Mouse (Mus musculus) lung, postnatal 0 days (tissue): ENCODE results near the gene Plac1. TPM values are rescaled to one million over a fixed set of nuclear protein-coding genes. Genes with fewer than 3 reads are reported as not detected.
"Not testable (repeated sequence)": the region's sequence is repeated elsewhere in the genome, so short reads cannot be mapped to it uniquely, and the experiment has no call there.

Experiments used
- ATAC-seq: fragments of 200-750 bp; cut with Nextera tagmentation; 2 replicates; pipeline ENCODE4 v1.8.0; 2017; ENCODE audit warnings: moderate library complexity
- DNase-seq: peaks from one replicate; pipeline ENCODE4 v3.0.0-alpha.2; 2016; ENCODE audit warnings: low spot score
- H3K27ac ChIP-seq: fragments of 300-500 bp; sonication (generic); 2 replicates; pipeline ENCODE4 v1.5.1; 2014; ENCODE audit warnings: antibody characterized with exemption, mild to moderate bottlenecking, low read length, mixed read lengths
- H3K27me3 ChIP-seq: fragments of 300-500 bp; sonication (generic); replicated peaks from 2 replicates; pipeline ENCODE4 v1.6.1; 2014; ENCODE audit warnings: low read length, mixed read lengths; ENCODE audit not compliant: insufficient read depth
- H3K36me3 ChIP-seq: fragments of 300-500 bp; sonication (generic); 2 replicates; pipeline ENCODE4 v1.6.1; 2014; ENCODE audit warnings: low read length, mixed read lengths; ENCODE audit not compliant: insufficient read depth
- H3K4me1 ChIP-seq: fragments of 300-500 bp; sonication (generic); 2 replicates; pipeline ENCODE4 v1.6.1; 2014; ENCODE audit warnings: antibody characterized with exemption, low read depth, low read length, mixed read lengths; ENCODE audit not compliant: insufficient read depth
- H3K4me2 ChIP-seq: fragments of 300-500 bp; sonication (generic); replicated peaks from 2 replicates; pipeline ENCODE4 v1.6.1; 2014; ENCODE audit warnings: low read depth, mild to moderate bottlenecking, low read length, moderate library complexity, mixed read lengths
- H3K4me3 ChIP-seq: fragments of 300-500 bp; sonication (generic); 2 replicates; pipeline ENCODE4 v1.5.1; 2014; ENCODE audit warnings: low read depth, low read length
- H3K9ac ChIP-seq: fragments of 300-500 bp; sonication (generic); replicated peaks from 2 replicates; pipeline ENCODE4 v1.6.1; 2014; ENCODE audit warnings: low read depth, mild to moderate bottlenecking
- H3K9me3 ChIP-seq: fragments of 300-500 bp; sonication (generic); 2 replicates; pipeline ENCODE4 v1.6.1; 2016; ENCODE audit warnings: low read length, mixed read lengths
- CTCF ChIP-seq: IDR thresholded peaks from 2 replicates; pipeline ENCODE4 v1.5.1; 2016; ENCODE audit warnings: antibody characterized with exemption, mild to moderate bottlenecking
- EP300 ChIP-seq: IDR thresholded peaks from 2 replicates; pipeline ENCODE4 v1.6.1; 2016; ENCODE audit warnings: antibody characterized with exemption, mild to moderate bottlenecking, control low read depth
- WGBS: fragments of 180-500 bp; shearing (Covaris S2); extraction: QIAGEN DNeasy Blood & Tissue Kit; methylation state at CpG from one replicate; pipeline ENCODE4 v1.1.7; 2014; 5-methylcytosine and 5-hydroxymethylcytosine counted together
- microRNA counts: library from miRNA; unstranded; fragments of <30 nt; microRNA quantifications from one replicate; lab custom pipeline; 2015
- microRNA-seq: library from miRNA; unstranded; fragments of <30 nt; microRNA quantifications from one replicate; pipeline ENCODE4, GENCODE M21; 2016
- polyA plus RNA-seq: library from polyadenylated mRNA; unstranded; fragments of >200 nt; fragmentation: Nextera tagmentation; extraction: Ambion mirVana; gene quantifications from 2 replicates; pipeline ENCODE4 v1.2.1, GENCODE M21; 2015

Plac1 gene
- polyA plus RNA-seq, 1 experiment from 2014 or later = 3.9 TPM

GRCm38 (mm10) chrX:53040138-53040537 lies 199.8 kb downstream of the Plac1 start:
- Histone ChIP-seq H3K4me3 (no peak overlapping the region), H3K9ac (no peak overlapping the region), H3K4me1 (no peaks in the 10 kb centered on the region), H3K27ac (no peak overlapping the region), H3K27me3 (no peaks in the 10 kb centered on the region), H3K36me3 (no peaks in the 10 kb centered on the region), H3K4me2 (no peak overlapping the region), H3K9me3 (no peaks in the 10 kb centered on the region)
- 82% methylated on average over 6 of the region's 6 CpGs for WGBS
- TF ChIP-seq EP300 (no peak), CTCF (no peak)
- no peak for ATAC-seq
- no peak for DNase-seq

- Histone ChIP-seq H3K36me3 (no peaks in the 10 kb centered on the region), H3K4me1 (no peaks in the 10 kb centered on the region), H3K9me3 (no peaks in the 10 kb centered on the region), H3K9ac (no peak overlapping the region), H3K27ac (no peak overlapping the region), H3K4me3 (no peak overlapping the region), H3K27me3 (no peaks in the 10 kb centered on the region), H3K4me2 (no peak overlapping the region)
- ATAC-seq (no peak), DNase-seq (no peak)
- TF ChIP-seq EP300 (no peak), CTCF (no peak)
- WGBS = 48% methylated on average over 5 of the region's 5 CpGs
Observed at GRCm38 (mm10) chrX:53039651-53040050, 200.3 kb downstream of the Plac1 start.

- H3K27me3 ChIP-seq = no peaks in the 10 kb centered on the region
- 74% methylated on average over 4 of the region's 4 CpGs for WGBS
- no peak for DNase-seq
- no peak overlapping the region for H3K9ac ChIP-seq
- H3K4me1 ChIP-seq = no peaks in the 10 kb centered on the region
- no peak for ATAC-seq
- no peak overlapping the region for H3K27ac ChIP-seq
- H3K4me3 ChIP-seq = no peak overlapping the region
- H3K36me3 ChIP-seq = no peaks in the 10 kb centered on the region
- no peak for TF ChIP-seq EP300
- H3K9me3 ChIP-seq = no peaks in the 10 kb centered on the region
- H3K4me2 ChIP-seq = no peak overlapping the region
Observed at GRCm38 (mm10) chrX:53038194-53038593, 201.7 kb downstream of the Plac1 start.

- no peak for DNase-seq
- ATAC-seq = no peak
- 39% methylated on average over 5 of the region's 5 CpGs for WGBS
- Histone ChIP-seq H3K9me3 (no peaks in the 10 kb centered on the region), H3K27ac (no peak overlapping the region), H3K9ac (no peak overlapping the region), H3K27me3 (no peaks in the 10 kb centered on the region), H3K4me3 (no peak overlapping the region), H3K4me1 (no peaks in the 10 kb centered on the region), H3K4me2 (no peak overlapping the region), H3K36me3 (no peaks in the 10 kb centered on the region)
- TF ChIP-seq EP300 (no peak), CTCF (no peak)
Observed at GRCm38 (mm10) chrX:53029559-53029958, 210.4 kb downstream of the Plac1 start.

- TF ChIP-seq EP300 (no peak), CTCF (peak; percentile 61)
- Histone ChIP-seq H3K4me1 (no peaks in the 10 kb centered on the region), H3K27ac (no peak overlapping the region), H3K9me3 (no peaks in the 10 kb centered on the region), H3K36me3 (no peaks in the 10 kb centered on the region; the same call in 1 of the 2 replicates), H3K4me3 (no peak overlapping the region), H3K4me2 (no peak overlapping the region), H3K27me3 (no peaks in the 10 kb centered on the region), H3K9ac (no peak overlapping the region)
- 44% methylated on average over 11 of the region's 11 CpGs for WGBS
- ATAC-seq (no peak), DNase-seq (no peak)
Observed at GRCm38 (mm10) chrX:53025471-53026223, 214.3 kb downstream of the Plac1 start.

GRCm38 (mm10) chrX:53024268-53024667 lies 215.6 kb downstream of the Plac1 start:
- not testable (repeated sequence) for H3K9ac ChIP-seq, H3K27me3 ChIP-seq, H3K4me2 ChIP-seq, H3K27ac ChIP-seq, H3K4me1 ChIP-seq, H3K4me3 ChIP-seq, H3K36me3 ChIP-seq, ATAC-seq, H3K9me3 ChIP-seq
- WGBS = 17% methylated on average over 3 of the region's 3 CpGs
- peak; percentile 16 for DNase-seq
- TF ChIP-seq CTCF = peak; percentile 71

- TF ChIP-seq CTCF (no peak), EP300 (no peak)
- no peak overlapping the region for H3K4me3 ChIP-seq
- DNase-seq = no peak
Observed at GRCm38 (mm10) chrX:53023021-53023420, 216.9 kb downstream of the Plac1 start.

More at GRCm38 (mm10) chrX:53023021-53023420, 216.9 kb downstream of the Plac1 start:
- no peak overlapping the region for H3K27ac ChIP-seq
- no peaks in the 10 kb centered on the region for H3K9me3 ChIP-seq
- H3K4me2 ChIP-seq = no peak overlapping the region
- H3K9ac ChIP-seq = no peak overlapping the region
- no peaks in the 10 kb centered on the region for H3K4me1 ChIP-seq
- H3K36me3 ChIP-seq = no peaks in the 10 kb centered on the region; the same call in 1 of the 2 replicates
- 79% methylated on average over 2 of the region's 2 CpGs for WGBS
- ATAC-seq = no peak
- no peaks in the 10 kb centered on the region for H3K27me3 ChIP-seq

MicroRNA genes within 50 kb of the gene (microRNA counts, 519-probe panel; counts per million panel counts)
- microRNA mmu-miR-322 (lab: Ali Mortazavi, UCI) (7,485 counts per million, percentile 98 among the panel's probes with 10 or more counts), microRNA mmu-miR-351 (lab: Ali Mortazavi, UCI) (4,120 counts per million, percentile 41 among the panel's probes with 10 or more counts), microRNA mmu-miR-450a-3p (lab: Ali Mortazavi, UCI) (not detected), microRNA mmu-miR-450a-5p (lab: Ali Mortazavi, UCI) (6,008 counts per million, percentile 77 among the panel's probes with 10 or more counts), microRNA mmu-miR-450b-3p (lab: Ali Mortazavi, UCI) (3,698 counts per million, percentile 28 among the panel's probes with 10 or more counts), microRNA mmu-miR-450b-5p (lab: Ali Mortazavi, UCI) (1,497 counts per million, percentile 2 among the panel's probes with 10 or more counts), microRNA mmu-miR-503 (lab: Ali Mortazavi, UCI) (5,014 counts per million, percentile 59 among the panel's probes with 10 or more counts), microRNA mmu-miR-542-3p (lab: Ali Mortazavi, UCI) (2,954 counts per million, percentile 13 among the panel's probes with 10 or more counts), microRNA mmu-miR-542-5p (lab: Ali Mortazavi, UCI) (4,562 counts per million, percentile 50 among the panel's probes with 10 or more counts)

Small RNA genes lying within 50 kb of the gene (microRNA-seq; reads per million reads assigned to microRNA genes)
- 177,181 reads per million, percentile 100 among the genes with 10 or more reads in this experiment for gene Mir322
- gene Mir351 = 10,146 reads per million, percentile 94 among the genes with 10 or more reads in this experiment
- 31.6 reads per million, percentile 36 among the genes with 10 or more reads in this experiment for gene Mir450-1
- 47.5 reads per million, percentile 41 among the genes with 10 or more reads in this experiment for gene Mir450-2
- gene Mir450b = 413 reads per million, percentile 65 among the genes with 10 or more reads in this experiment
- 1,815 reads per million, percentile 80 among the genes with 10 or more reads in this experiment for gene Mir503
- 1,799 reads per million, percentile 80 among the genes with 10 or more reads in this experiment for gene Mir542

Other genes with a start within 250 kb of the Plac1 start
- gene Fam122b, start 29.7 kb upstream of the Plac1 start, polyA plus RNA-seq = 4.9 and 5.3 TPM in 2 replicates
- gene Fam122c, start 33.3 kb upstream of the Plac1 start, polyA plus RNA-seq = not detected in 2 replicates
- 35.8 and 38.8 TPM in 2 replicates for gene Mospd1, start 130.4 kb upstream of the Plac1 start, polyA plus RNA-seq
- gene Etd, start 194.8 kb upstream of the Plac1 start, polyA plus RNA-seq = not detected in 2 replicates